Mouse (Mus musculus): Measurements from ENCODE around the gene Ptprd.

Gene Ptprd

GRCm38 (mm10) chr4:76192031-76192430 is 2019.7 kb downstream of the Ptprd start:
- Histone ChIP-seq H3K4me1 (replicated peaks; ENCODE audit: low read depth, low read length) (no peaks in the 10 kb centered on the region), H3K9me3 (ENCODE audit: low read length) (no peaks in the 10 kb centered on the region), H3K36me3 (ENCODE audit: insufficient read depth, low read length) (no peaks in the 10 kb centered on the region), H3K4me3 (replicated peaks; ENCODE audit: low read length) (no peak overlapping the region), H3K27me3 (ENCODE audit: insufficient read depth, low read length) (no peaks in the 10 kb centered on the region)
- no peak for TF ChIP-seq CTCF (conservative IDR thresholded peaks at IDR 0.05; ENCODE audit: low read length)
- no peak for TF ChIP-seq POU5F1 (IDR thresholded peaks at IDR 0.05; ENCODE audit: borderline replicate concordance, low read length)
- no peak for TF ChIP-seq NANOG (IDR thresholded peaks at IDR 0.05; ENCODE audit: borderline replicate concordance, low read length)

- Histone ChIP-seq H3K27me3 (ENCODE audit: insufficient read depth, low read length) (no peaks in the 10 kb centered on the region), H3K4me1 (replicated peaks; ENCODE audit: low read depth, low read length) (no peaks in the 10 kb centered on the region), H3K9me3 (ENCODE audit: low read length) (no peaks in the 10 kb centered on the region), H3K36me3 (ENCODE audit: insufficient read depth, low read length) (no peaks in the 10 kb centered on the region), H3K4me3 (replicated peaks; ENCODE audit: low read length) (no peak overlapping the region)
- TF ChIP-seq POU5F1 (IDR thresholded peaks at IDR 0.05; ENCODE audit: borderline replicate concordance, low read length) (no peak), NANOG (IDR thresholded peaks at IDR 0.05; ENCODE audit: borderline replicate concordance, low read length) (no peak), CTCF (conservative IDR thresholded peaks at IDR 0.05; ENCODE audit: low read length) (no peak)
Observed at GRCm38 (mm10) chr4:76190788-76191187, 2021.0 kb downstream of the Ptprd start.

GRCm38 (mm10) chr4:76183095-76183494 is 2028.7 kb downstream of the Ptprd start:
- Histone ChIP-seq H3K36me3 (ENCODE audit: insufficient read depth, low read length) (no peaks in the 10 kb centered on the region), H3K9me3 (ENCODE audit: low read length) (no peaks in the 10 kb centered on the region), H3K27me3 (ENCODE audit: insufficient read depth, low read length) (no peaks in the 10 kb centered on the region), H3K4me3 (replicated peaks; ENCODE audit: low read length) (no peak overlapping the region), H3K4me1 (replicated peaks; ENCODE audit: low read depth, low read length) (no peaks in the 10 kb centered on the region)
- TF ChIP-seq CTCF (conservative IDR thresholded peaks at IDR 0.05; ENCODE audit: low read length) (no peak), NANOG (IDR thresholded peaks at IDR 0.05; ENCODE audit: borderline replicate concordance, low read length) (no peak), POU5F1 (IDR thresholded peaks at IDR 0.05; ENCODE audit: borderline replicate concordance, low read length) (no peak)

GRCm38 (mm10) chr4:76179497-76179896 is 2032.3 kb downstream of the Ptprd start:
- no peaks in the 10 kb centered on the region for H3K36me3 ChIP-seq (ENCODE audit: insufficient read depth, low read length)
- no peak overlapping the region for H3K4me3 ChIP-seq (replicated peaks; ENCODE audit: low read length)
- peaks cover 4% of the 10 kb centered on the region; the same call in 1 of the 2 replicates for H3K4me1 ChIP-seq (replicated peaks; ENCODE audit: low read depth, low read length)
- no peaks in the 10 kb centered on the region for H3K27me3 ChIP-seq (ENCODE audit: insufficient read depth, low read length)
- TF ChIP-seq POU5F1 (IDR thresholded peaks at IDR 0.05; ENCODE audit: borderline replicate concordance, low read length) (no peak), NANOG (IDR thresholded peaks at IDR 0.05; ENCODE audit: borderline replicate concordance, low read length) (no peak), CTCF (conservative IDR thresholded peaks at IDR 0.05; ENCODE audit: low read length) (no peak)
- no peaks in the 10 kb centered on the region for H3K9me3 ChIP-seq (ENCODE audit: low read length)

GRCm38 (mm10) chr4:76175086-76175485 is 2036.7 kb downstream of the Ptprd start:
- no peak for TF ChIP-seq POU5F1 (IDR thresholded peaks at IDR 0.05; ENCODE audit: borderline replicate concordance, low read length)
- no peak for TF ChIP-seq NANOG (IDR thresholded peaks at IDR 0.05; ENCODE audit: borderline replicate concordance, low read length)
- TF ChIP-seq CTCF (conservative IDR thresholded peaks at IDR 0.05; ENCODE audit: low read length) = no peak
- peaks cover 4% of the 10 kb centered on the region; the same call in 1 of the 2 replicates for H3K4me1 ChIP-seq (replicated peaks; ENCODE audit: low read depth, low read length)
- H3K9me3 ChIP-seq (ENCODE audit: low read length) = no peaks in the 10 kb centered on the region
- H3K36me3 ChIP-seq (ENCODE audit: insufficient read depth, low read length) = no peaks in the 10 kb centered on the region
- no peak overlapping the region for H3K4me3 ChIP-seq (replicated peaks; ENCODE audit: low read length)
- H3K27me3 ChIP-seq (ENCODE audit: insufficient read depth, low read length) = no peaks in the 10 kb centered on the region

GRCm38 (mm10) chr4:76155750-76156149 is 2056.0 kb downstream of the Ptprd start:
- Histone ChIP-seq H3K27me3 (ENCODE audit: insufficient read depth, low read length) (no peaks in the 10 kb centered on the region), H3K9me3 (ENCODE audit: low read length) (no peaks in the 10 kb centered on the region), H3K36me3 (ENCODE audit: insufficient read depth, low read length) (no peaks in the 10 kb centered on the region), H3K4me1 (replicated peaks; ENCODE audit: low read depth, low read length) (no peaks in the 10 kb centered on the region), H3K4me3 (replicated peaks; ENCODE audit: low read length) (no peak overlapping the region)
- TF ChIP-seq NANOG (IDR thresholded peaks at IDR 0.05; ENCODE audit: borderline replicate concordance, low read length) (no peak), CTCF (conservative IDR thresholded peaks at IDR 0.05; ENCODE audit: low read length) (no peak), POU5F1 (IDR thresholded peaks at IDR 0.05; ENCODE audit: borderline replicate concordance, low read length) (no peak)

GRCm38 (mm10) chr4:76154190-76154589 is 2057.6 kb downstream of the Ptprd start:
- TF ChIP-seq CTCF (conservative IDR thresholded peaks at IDR 0.05; ENCODE audit: low read length) = no peak
- no peak for TF ChIP-seq NANOG (IDR thresholded peaks at IDR 0.05; ENCODE audit: borderline replicate concordance, low read length)
- no peak for TF ChIP-seq POU5F1 (IDR thresholded peaks at IDR 0.05; ENCODE audit: borderline replicate concordance, low read length)
- H3K27me3 ChIP-seq (ENCODE audit: insufficient read depth, low read length) = no peaks in the 10 kb centered on the region
- no peak overlapping the region for H3K4me3 ChIP-seq (replicated peaks; ENCODE audit: low read length)
- H3K36me3 ChIP-seq (ENCODE audit: insufficient read depth, low read length) = no peaks in the 10 kb centered on the region
- no peaks in the 10 kb centered on the region for H3K9me3 ChIP-seq (ENCODE audit: low read length)
- no peaks in the 10 kb centered on the region for H3K4me1 ChIP-seq (replicated peaks; ENCODE audit: low read depth, low read length)

- TF ChIP-seq NANOG (IDR thresholded peaks at IDR 0.05; ENCODE audit: borderline replicate concordance, low read length) (no peak), POU5F1 (IDR thresholded peaks at IDR 0.05; ENCODE audit: borderline replicate concordance, low read length) (no peak), CTCF (conservative IDR thresholded peaks at IDR 0.05; ENCODE audit: low read length) (no peak)
- H3K27me3 ChIP-seq (ENCODE audit: insufficient read depth, low read length) = no peaks in the 10 kb centered on the region
- no peaks in the 10 kb centered on the region for H3K4me1 ChIP-seq (replicated peaks; ENCODE audit: low read depth, low read length)
- H3K36me3 ChIP-seq (ENCODE audit: insufficient read depth, low read length) = no peaks in the 10 kb centered on the region
- H3K9me3 ChIP-seq (ENCODE audit: low read length) = no peaks in the 10 kb centered on the region
- no peak overlapping the region for H3K4me3 ChIP-seq (replicated peaks; ENCODE audit: low read length)
Observed at GRCm38 (mm10) chr4:76144925-76145324, 2066.8 kb downstream of the Ptprd start.

- Histone ChIP-seq H3K27me3 (ENCODE audit: insufficient read depth, low read length) (no peaks in the 10 kb centered on the region), H3K36me3 (ENCODE audit: insufficient read depth, low read length) (no peaks in the 10 kb centered on the region), H3K4me1 (replicated peaks; ENCODE audit: low read depth, low read length) (no peaks in the 10 kb centered on the region), H3K4me3 (replicated peaks; ENCODE audit: low read length) (no peak overlapping the region), H3K9me3 (ENCODE audit: low read length) (no peaks in the 10 kb centered on the region)
- no peak for TF ChIP-seq NANOG (IDR thresholded peaks at IDR 0.05; ENCODE audit: borderline replicate concordance, low read length)
- no peak for TF ChIP-seq CTCF (conservative IDR thresholded peaks at IDR 0.05; ENCODE audit: low read length)
- no peak for TF ChIP-seq POU5F1 (IDR thresholded peaks at IDR 0.05; ENCODE audit: borderline replicate concordance, low read length)
Observed at GRCm38 (mm10) chr4:76144333-76144732, 2067.4 kb downstream of the Ptprd start.
